Mouse (Mus musculus) limb, embryonic 13.5 days (tissue): Measurements from ENCODE around the gene Olfr561. TPM values are rescaled to one million over a fixed set of nuclear protein-coding genes. Genes with fewer than 3 reads are reported as not detected.
A peak's percentile ranks its signal among the peaks of the same experiment; 100 is the strongest.

Source experiments
- ATAC-seq: fragments of 200-750 bp; cut with Nextera tagmentation; 2 replicates; pipeline ENCODE4 v1.8.0; 2017; ENCODE audit warnings: low read depth, moderate number of reproducible peaks, moderate TSS enrichment; ENCODE audit not compliant: low FRiP score
- H3K27ac ChIP-seq: fragments of 300-500 bp; sonication (generic); 2 replicates; pipeline ENCODE4 v1.5.1; 2015; ENCODE audit warnings: inconsistent platforms, mild to moderate bottlenecking, moderate library complexity
- H3K27me3 ChIP-seq: fragments of 300-500 bp; sonication (generic); 2 replicates; pipeline ENCODE4 v1.6.1; 2015; ENCODE audit warnings: mild to moderate bottlenecking, inconsistent platforms
- H3K36me3 ChIP-seq: fragments of 300-500 bp; sonication (generic); 2 replicates; pipeline ENCODE4 v1.6.1; 2015; ENCODE audit warnings: inconsistent platforms, mild to moderate bottlenecking, moderate library complexity
- H3K4me1 ChIP-seq: fragments of 300-500 bp; sonication (generic); 2 replicates; pipeline ENCODE4 v1.6.1; 2015; ENCODE audit warnings: inconsistent platforms
- H3K4me2 ChIP-seq: fragments of 300-500 bp; sonication (generic); replicated peaks from 2 replicates; pipeline ENCODE4 v1.6.1; 2015; ENCODE audit warnings: inconsistent platforms, mild to moderate bottlenecking, moderate library complexity
- H3K4me3 ChIP-seq: fragments of 300-500 bp; sonication (generic); 2 replicates; pipeline ENCODE4 v1.5.1; 2015; ENCODE audit warnings: moderate library complexity, mild to moderate bottlenecking, inconsistent platforms
- H3K9ac ChIP-seq: fragments of 300-500 bp; sonication (generic); 2 replicates; pipeline ENCODE4 v1.6.1; 2015; ENCODE audit warnings: mild to moderate bottlenecking, inconsistent platforms
- H3K9me3 ChIP-seq: fragments of 300-500 bp; sonication (generic); 2 replicates; pipeline ENCODE4 v1.6.1; 2016; ENCODE audit warnings: inconsistent platforms
- WGBS: fragments of 180-500 bp; shearing (Covaris S2); methylation state at CpG from one replicate; pipeline ENCODE4 v1.1.7; 2015; 5-methylcytosine and 5-hydroxymethylcytosine counted together
- polyA plus RNA-seq: library from polyadenylated mRNA; unstranded; fragments of >200 nt; fragmentation: Nextera tagmentation; extraction: Ambion mirVana; gene quantifications from 2 replicates; pipeline ENCODE4 v1.2.1, GENCODE M21; 2015

Olfr561 gene
- polyA plus RNA-seq, result not detected in 2 replicates

DNA sequence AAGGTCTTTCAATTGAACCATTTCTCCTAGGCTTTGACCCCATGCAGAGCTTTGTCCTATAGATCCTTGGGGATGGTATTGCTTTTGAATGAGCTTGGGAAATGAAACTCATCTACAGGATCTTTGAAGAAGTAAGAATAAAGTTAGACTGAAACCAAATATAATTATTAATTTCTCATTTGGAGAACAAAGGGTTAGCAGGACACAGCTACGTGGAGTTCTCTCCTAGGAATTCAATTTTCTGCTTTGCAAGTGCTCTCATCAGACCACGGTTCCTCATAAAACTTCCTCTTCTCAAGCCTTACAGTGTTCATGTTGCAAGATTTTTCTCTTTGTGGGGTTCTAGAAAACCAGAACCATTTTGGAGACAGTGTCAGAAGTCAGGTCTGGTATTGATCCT is at the start of gene Olfr561:
Gene Olfr561 (plus strand): TSS at position 301 of the 400 bp plus-strand sequence.
- H3K36me3 ChIP-seq, result no peaks in the 10 kb centered on the region
- ATAC-seq, result no peak
- H3K4me1 ChIP-seq, result no peaks in the 10 kb centered on the region
- H3K4me3 ChIP-seq, result no peak within 1 kb of the TSS
- no peaks in the 10 kb centered on the region for H3K9me3 ChIP-seq
- H3K27me3 ChIP-seq, result no peaks in the 10 kb centered on the region
- H3K4me2 ChIP-seq, result no peak within 1 kb of the TSS
- 75% methylated on average over 2 of the region's 2 CpGs for WGBS
- H3K9ac ChIP-seq, result no peak within 1 kb of the TSS
- no peak within 1 kb of the TSS for H3K27ac ChIP-seq

DNA sequence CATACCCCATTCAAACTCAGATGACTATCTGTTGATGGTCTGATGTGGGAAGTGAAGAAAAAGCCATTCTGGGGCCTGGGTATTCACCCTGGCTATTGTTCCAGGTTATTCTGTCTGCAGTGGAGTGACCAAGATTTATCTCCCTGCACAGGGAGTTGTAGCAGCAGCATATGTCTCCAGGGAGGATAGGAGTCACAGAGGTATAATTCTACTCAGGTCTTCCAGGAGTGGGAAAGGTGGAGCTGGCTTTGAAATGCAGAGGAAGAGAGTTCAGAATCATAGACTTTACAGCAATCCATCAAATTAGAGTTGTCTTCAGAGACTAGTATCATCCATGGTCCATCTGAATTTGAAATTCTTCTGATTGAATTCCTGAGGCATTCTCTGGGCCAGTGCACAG is 43.6 kb upstream of the Olfr561 start, which contains the start of gene Olfr559:
Gene Olfr559 (minus strand): TSS at position 101 of the 400 bp plus-strand sequence.
- H3K4me3 ChIP-seq, result no peak within 1 kb of the TSS
- no peaks in the 10 kb centered on the region for H3K4me1 ChIP-seq
- H3K9ac ChIP-seq, result no peak within 1 kb of the TSS
- H3K27ac ChIP-seq, result no peak within 1 kb of the TSS
- no peak for ATAC-seq
- no peaks in the 10 kb centered on the region for H3K36me3 ChIP-seq
- H3K9me3 ChIP-seq, result no peaks in the 10 kb centered on the region
- no peak within 1 kb of the TSS for H3K4me2 ChIP-seq
- H3K27me3 ChIP-seq, result no peaks in the 10 kb centered on the region

DNA sequence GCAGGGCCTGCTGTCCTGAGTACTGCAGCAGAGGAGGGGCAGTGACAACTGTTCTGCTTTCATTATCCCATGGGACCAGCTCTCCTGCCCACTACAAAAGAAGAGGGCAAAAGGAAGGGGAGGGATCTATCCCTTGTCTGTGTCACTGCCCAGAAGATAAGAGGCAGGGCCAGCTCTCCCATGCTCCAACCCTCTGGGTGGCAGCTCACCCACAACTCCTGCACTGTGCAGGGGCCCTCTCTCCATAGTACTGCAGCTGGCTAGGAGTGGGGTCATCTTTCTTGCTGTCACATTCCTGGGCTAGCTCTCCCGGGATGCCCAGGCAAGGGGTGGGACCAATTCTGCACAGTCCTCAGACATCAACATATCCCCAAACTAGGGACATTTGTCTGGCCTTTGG is 37.2 kb upstream of the Olfr561 start:
- no peaks in the 10 kb centered on the region for H3K36me3 ChIP-seq
- WGBS, result 36% methylated on average over 1 of the region's 1 CpGs
- H3K9ac ChIP-seq, result no peak overlapping the region
- no peaks in the 10 kb centered on the region for H3K4me1 ChIP-seq
- no peak overlapping the region for H3K4me3 ChIP-seq
- H3K27me3 ChIP-seq, result no peaks in the 10 kb centered on the region
- H3K9me3 ChIP-seq, result no peaks in the 10 kb centered on the region
- H3K4me2 ChIP-seq, result no peak overlapping the region
- H3K27ac ChIP-seq, result no peak overlapping the region
- 0 out of 2 replicates have a peak, but pooled peaks have one; percentile 36 for ATAC-seq

DNA sequence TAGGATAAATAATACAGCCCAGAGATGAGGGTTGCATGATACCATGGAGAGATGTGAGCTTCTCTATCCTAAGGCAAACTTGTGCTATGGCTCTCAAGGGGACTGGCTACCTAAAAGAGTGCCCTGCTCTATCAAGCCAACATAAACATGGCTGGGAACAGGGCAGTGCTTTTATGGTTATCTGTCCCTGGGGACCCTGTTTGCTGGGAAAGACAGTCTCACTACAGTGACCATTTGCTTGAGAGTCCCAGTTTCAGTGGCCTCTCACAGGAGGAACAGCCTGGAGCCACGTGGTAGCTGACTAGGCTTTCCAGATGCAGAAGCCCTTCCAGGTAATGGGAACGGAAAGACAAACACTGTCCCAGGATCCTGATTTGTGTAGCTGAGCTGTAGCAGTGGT is 33.3 kb upstream of the Olfr561 start:
- Histone ChIP-seq H3K27me3 (no peaks in the 10 kb centered on the region), H3K4me1 (no peaks in the 10 kb centered on the region), H3K4me3 (no peak overlapping the region), H3K36me3 (no peaks in the 10 kb centered on the region), H3K9me3 (no peaks in the 10 kb centered on the region), H3K9ac (no peak overlapping the region), H3K4me2 (no peak overlapping the region), H3K27ac (no peak overlapping the region)
- 27% methylated on average over 2 of the region's 2 CpGs for WGBS
- ATAC-seq, result no peak

DNA sequence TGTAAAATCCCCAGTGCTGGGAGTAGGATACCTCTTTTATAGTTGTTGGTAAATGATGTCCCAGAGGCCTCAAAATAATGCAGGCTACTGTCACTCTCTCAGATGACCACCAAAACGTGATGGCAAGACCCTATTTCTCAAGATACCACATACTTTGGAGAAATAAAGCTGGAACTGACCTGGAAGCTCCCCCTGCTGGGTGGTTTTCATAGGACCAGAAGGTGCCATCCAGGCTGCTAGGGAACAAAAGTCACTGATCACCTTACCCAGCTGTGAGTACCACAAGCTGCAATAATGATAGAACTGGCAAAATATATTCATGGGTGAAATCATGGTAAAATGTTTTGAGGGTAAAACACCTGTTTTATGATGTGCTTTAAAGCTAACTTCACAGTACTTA is 18.9 kb upstream of the Olfr561 start:
- no peaks in the 10 kb centered on the region for H3K36me3 ChIP-seq
- H3K27ac ChIP-seq, result no peak overlapping the region
- no peaks in the 10 kb centered on the region for H3K4me1 ChIP-seq
- no peak overlapping the region for H3K4me3 ChIP-seq
- no peaks in the 10 kb centered on the region for H3K9me3 ChIP-seq
- H3K27me3 ChIP-seq, result no peaks in the 10 kb centered on the region
- 11% methylated on average over 1 of the region's 1 CpGs for WGBS
- ATAC-seq, result no peak
- H3K4me2 ChIP-seq, result no peak overlapping the region
- no peak overlapping the region for H3K9ac ChIP-seq

DNA sequence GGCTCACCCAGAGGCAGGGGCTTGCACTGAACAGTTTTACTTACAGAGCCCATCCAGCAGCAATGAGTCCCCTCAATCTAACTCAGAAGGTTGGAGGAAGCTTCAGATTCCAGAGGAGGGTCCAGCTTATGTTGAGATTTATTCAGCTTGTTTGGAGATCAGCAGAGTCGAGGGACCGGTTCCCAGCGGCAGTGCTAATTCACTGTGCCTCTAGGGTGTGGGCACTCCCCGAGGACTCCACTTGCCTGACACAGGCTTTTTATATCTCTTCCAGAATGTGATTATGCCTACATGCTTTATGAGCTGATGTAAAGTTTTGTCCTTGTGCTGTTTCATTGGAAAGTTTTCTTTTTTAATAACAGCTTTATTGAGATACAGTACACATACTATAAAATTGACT is 11.8 kb upstream of the Olfr561 start, which contains the start of the genes Olfr560 and Olfr78:
Gene Olfr560 (minus strand): TSS at position 101 of the 400 bp plus-strand sequence.
Gene Olfr78 (minus strand): TSS at position 206 of the 400 bp plus-strand sequence.
- no peaks in the 10 kb centered on the region for H3K36me3 ChIP-seq
- no peaks in the 10 kb centered on the region for H3K4me1 ChIP-seq
- WGBS, result 67% methylated on average over 4 of the region's 4 CpGs
- ATAC-seq, result no peak
- H3K4me3 ChIP-seq, result no peak within 1 kb of the TSS
- no peak within 1 kb of the TSS for H3K9ac ChIP-seq
- H3K4me2 ChIP-seq, result no peak within 1 kb of the TSS
- no peak within 1 kb of the TSS for H3K27ac ChIP-seq
- no peaks in the 10 kb centered on the region for H3K9me3 ChIP-seq
- H3K27me3 ChIP-seq, result no peaks in the 10 kb centered on the region

DNA sequence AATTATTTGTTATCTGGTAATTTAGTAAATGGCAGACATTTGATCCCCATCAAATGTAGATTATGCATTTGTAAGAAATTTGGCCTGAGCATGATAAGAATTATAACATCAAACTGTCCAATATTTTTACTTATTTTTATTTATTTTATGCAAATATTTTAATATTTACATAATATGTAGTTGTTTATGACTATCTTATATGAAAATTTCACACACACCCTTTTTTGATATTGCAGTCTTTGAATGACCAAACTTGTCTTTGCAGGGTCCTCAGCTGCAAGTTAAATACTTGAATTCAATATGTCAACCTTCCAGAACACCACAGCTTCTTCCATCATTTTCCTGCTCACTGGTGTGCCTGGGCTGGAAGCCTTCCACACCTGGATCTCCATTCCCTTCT is 32.2 kb downstream of the Olfr561 start, which contains the start of gene Olfr564:
Gene Olfr564 (plus strand): TSS at position 301 of the 400 bp plus-strand sequence.
- Histone ChIP-seq H3K4me1 (no peaks in the 10 kb centered on the region), H3K9ac (no peak within 1 kb of the TSS), H3K9me3 (no peaks in the 10 kb centered on the region), H3K27me3 (no peaks in the 10 kb centered on the region), H3K4me2 (no peak within 1 kb of the TSS), H3K36me3 (no peaks in the 10 kb centered on the region), H3K4me3 (no peak within 1 kb of the TSS), H3K27ac (no peak within 1 kb of the TSS)
- no peak for ATAC-seq

Other genes starting within 250 kb of the Olfr561 start
- gene Olfr547, start 236.5 kb upstream of the Olfr561 start, polyA plus RNA-seq, result not detected in 2 replicates
- gene Olfr548-ps1, start 230.3 kb upstream of the Olfr561 start, polyA plus RNA-seq, result not detected in 2 replicates
- not detected in 2 replicates for gene Olfr549, start 221.4 kb upstream of the Olfr561 start, polyA plus RNA-seq
- gene Trim21, start 205.7 kb upstream of the Olfr561 start, polyA plus RNA-seq, result 0.23 and 0.52 TPM in 2 replicates
- not detected in 2 replicates for gene Olfr550, start 199.8 kb upstream of the Olfr561 start, polyA plus RNA-seq
- gene Olfr551, start 179.3 kb upstream of the Olfr561 start, polyA plus RNA-seq, result not detected in 2 replicates
- gene Olfr552, start 173.5 kb upstream of the Olfr561 start, polyA plus RNA-seq, result not detected in 2 replicates
- gene Olfr553, start 153.0 kb upstream of the Olfr561 start, polyA plus RNA-seq, result not detected in 2 replicates
- not detected in 2 replicates for gene Olfr554, start 132.8 kb upstream of the Olfr561 start, polyA plus RNA-seq
- gene Olfr555, start 112.4 kb upstream of the Olfr561 start, polyA plus RNA-seq, result not detected in 2 replicates
- not detected in 2 replicates for gene Olfr556, start 106.3 kb upstream of the Olfr561 start, polyA plus RNA-seq
- 17.0 and 19.9 TPM in 2 replicates for gene Trim68, start 83.9 kb upstream of the Olfr561 start, polyA plus RNA-seq
- gene Olfr557, start 75.3 kb upstream of the Olfr561 start, polyA plus RNA-seq, result not detected in 2 replicates
- 0.10 and 0.17 TPM in 2 replicates for gene Olfr558, start 69.0 kb upstream of the Olfr561 start, polyA plus RNA-seq
- not detected in 2 replicates for gene Olfr33, start 52.2 kb upstream of the Olfr561 start, polyA plus RNA-seq
- gene Olfr559, start 43.7 kb upstream of the Olfr561 start, polyA plus RNA-seq, result not detected in 2 replicates
- not detected in 2 replicates for gene Olfr560, start 11.9 kb upstream of the Olfr561 start, polyA plus RNA-seq
- not detected in 2 replicates for gene Olfr78, start 11.8 kb upstream of the Olfr561 start, polyA plus RNA-seq
- not detected in 2 replicates for gene Olfr564, start 32.3 kb downstream of the Olfr561 start, polyA plus RNA-seq
- gene Olfr566, start 87.5 kb downstream of the Olfr561 start, polyA plus RNA-seq, result not detected in 2 replicates
- not detected in 2 replicates for gene Olfr568, start 105.9 kb downstream of the Olfr561 start, polyA plus RNA-seq
- not detected in 2 replicates for gene Olfr569, start 119.7 kb downstream of the Olfr561 start, polyA plus RNA-seq
- not detected in 2 replicates for gene Olfr570, start 123.4 kb downstream of the Olfr561 start, polyA plus RNA-seq
- gene Olfr571, start 146.3 kb downstream of the Olfr561 start, polyA plus RNA-seq, result not detected in 2 replicates
- gene Olfr572, start 153.2 kb downstream of the Olfr561 start, polyA plus RNA-seq, result not detected in 2 replicates
- gene Olfr573-ps1, start 171.4 kb downstream of the Olfr561 start, polyA plus RNA-seq, result not detected in 2 replicates
- not detected in 2 replicates for gene Olfr574, start 177.2 kb downstream of the Olfr561 start, polyA plus RNA-seq
- not detected in 2 replicates for gene Olfr575, start 187.6 kb downstream of the Olfr561 start, polyA plus RNA-seq
- gene Olfr576, start 191.4 kb downstream of the Olfr561 start, polyA plus RNA-seq, result not detected in 2 replicates
- not detected in 2 replicates for gene Olfr577, start 204.7 kb downstream of the Olfr561 start, polyA plus RNA-seq
- not detected in 2 replicates for gene Olfr578, start 218.1 kb downstream of the Olfr561 start, polyA plus RNA-seq